8 mouse cellular contexts compared by ENCODE assay signal in genomic region chr4:46991959-46992316, GRCm38 (mm10). TPM values are rescaled to one million over a fixed set of nuclear protein-coding genes. Genes with fewer than 3 reads are reported as not detected.
DNase-seq lines count a peak whose midpoint lies in the region; ATAC-seq and TF ChIP-seq lines count a peak whose summit lies in the region.
"Had no signal": no experiment of that assay in that cellular context is flagged by ENCODE, and none has a peak within 500 bp of the region (broad histone marks: within the 10 kb centered on the region; RNA-seq: fewer than 3 reads in every experiment).

No protein-coding gene starts in this region.

- peak overlapping the region; percentile 71 for H3K4me2 ChIP-seq in lung, embryonic 15.5 days
- H3K4me2 ChIP-seq in forebrain, embryonic 12.5 days, result peak overlapping the region; percentile 97
- H3K4me2 ChIP-seq in limb, embryonic 11.5 days (ENCODE audit: low read depth, severe bottlenecking), result peak overlapping the region; percentile 83

- no peak overlapping the region for H3K9ac ChIP-seq in lung, embryonic 15.5 days
- H3K9ac ChIP-seq in forebrain, embryonic 12.5 days, result peak overlapping the region; percentile 51
- no peak overlapping the region for H3K9ac ChIP-seq in limb, embryonic 11.5 days (ENCODE audit: low read length)

- H3K27ac ChIP-seq in lung, embryonic 15.5 days, result no peak overlapping the region
- H3K27ac ChIP-seq in forebrain, embryonic 12.5 days, result peak overlapping the region; percentile 61; the same call in 1 of the 2 replicates
- no peak overlapping the region for H3K27ac ChIP-seq in limb, embryonic 11.5 days (replicated peaks; ENCODE audit: low read depth, low read length)
- H3K27ac ChIP-seq in small intestine, adult 2 months (ENCODE audit: insufficient read depth, low read depth, low read length), result no peak overlapping the region

- H3K27me3 ChIP-seq in lung, embryonic 15.5 days, result peaks cover 69% of the 10 kb centered on the region
- H3K27me3 ChIP-seq in forebrain, embryonic 12.5 days, result peaks cover 79% of the 10 kb centered on the region
- H3K27me3 ChIP-seq in limb, embryonic 11.5 days (ENCODE audit: control insufficient read depth, insufficient read depth, low read length), result peaks cover 54% of the 10 kb centered on the region
- H3K27me3 ChIP-seq in small intestine, adult 2 months (ENCODE audit: control insufficient read depth, insufficient read depth, low read length), result peaks cover 25% of the 10 kb centered on the region

- no peaks in the 10 kb centered on the region for H3K9me3 ChIP-seq in lung, embryonic 15.5 days
- no peaks in the 10 kb centered on the region for H3K9me3 ChIP-seq in forebrain, embryonic 12.5 days
- H3K9me3 ChIP-seq in limb, embryonic 11.5 days (ENCODE audit: control insufficient read depth, low read length), result no peaks in the 10 kb centered on the region

- TF ChIP-seq POLR2A in small intestine, adult 2 months (IDR thresholded peaks at IDR 0.05; ENCODE audit: low read depth, low read length), result no peak

- ATAC-seq in lung, embryonic 15.5 days (ENCODE audit: borderline replicate concordance, extremely low read depth, low FRiP score, low TSS enrichment), result no peak
- peak; percentile 21; the same call in 1 of the 2 replicates for ATAC-seq in forebrain, embryonic 12.5 days (ENCODE audit: low FRiP score)
- ATAC-seq in limb, embryonic 11.5 days (ENCODE audit: insufficient number of reproducible peaks, low FRiP score, low TSS enrichment, low read depth), result no peak

- peak overlapping the region; percentile 41 for H3K4me3 ChIP-seq in lung, embryonic 15.5 days
- H3K4me3 ChIP-seq in forebrain, embryonic 12.5 days (replicated peaks), result peak overlapping the region; percentile 61
- peak overlapping the region; percentile 37 for H3K4me3 ChIP-seq in limb, embryonic 11.5 days (ENCODE audit: low read depth, low read length)
- H3K4me3 ChIP-seq in small intestine, adult 2 months (ENCODE audit: low read depth, low read length), result peak overlapping the region; percentile 50; the same call in 1 of the 2 replicates

- H3K4me1 ChIP-seq in lung, embryonic 15.5 days, result peaks cover 9% of the 10 kb centered on the region; the same call in 1 of the 2 replicates
- peaks cover 29% of the 10 kb centered on the region for H3K4me1 ChIP-seq in forebrain, embryonic 12.5 days
- H3K4me1 ChIP-seq in limb, embryonic 11.5 days (ENCODE audit: control insufficient read depth, insufficient read depth, low read length), result no peaks in the 10 kb centered on the region
- 0 out of 2 replicates have a peak, but pooled peaks cover 1% of the 10 kb centered on the region for H3K4me1 ChIP-seq in small intestine, adult 2 months (ENCODE audit: control insufficient read depth, insufficient read depth, insufficient read length, low read length)

- no peaks in the 10 kb centered on the region for H3K36me3 ChIP-seq in lung, embryonic 15.5 days
- no peaks in the 10 kb centered on the region for H3K36me3 ChIP-seq in forebrain, embryonic 12.5 days (replicated peaks)
- H3K36me3 ChIP-seq in limb, embryonic 11.5 days (ENCODE audit: control insufficient read depth, insufficient read depth, low read length), result no peaks in the 10 kb centered on the region
- H3K36me3 ChIP-seq in small intestine, adult 2 months (ENCODE audit: control insufficient read depth, insufficient read depth, low read length), result no peaks in the 10 kb centered on the region

- under 1% methylated on average over 30 of the region's 31 CpGs for WGBS in lung, embryonic 15.5 days
- under 1% methylated on average over 31 of the region's 31 CpGs for WGBS in forebrain, embryonic 12.5 days
- under 1% methylated on average over 31 of the region's 31 CpGs for WGBS in limb, embryonic 11.5 days
- WGBS in small intestine, adult 2 months, result under 1% methylated on average over 31 of the region's 31 CpGs

- no peak for TF ChIP-seq CTCF in small intestine, adult 2 months (IDR thresholded peaks at IDR 0.05; ENCODE audit: extremely low read depth, insufficient read length, insufficient replicate concordance, low read depth, low read length)

- no peak for DNase-seq in lung, postnatal 4 days
- DNase-seq in limb, embryonic 11.5 days (ENCODE audit: low spot score), result no peak
- DNase-seq in left cerebral cortex, adult 9 months (ENCODE audit: low spot score in 2 of 2), result no peak
- no peak for DNase-seq in frontal cortex, adult 2 months (ENCODE audit: extremely low spot score in 1 of 2, low spot score in 1 of 2)
- DNase-seq: heart, postnatal 10 days had no signal

RNA-seq across cellular contexts. Expression of gene Gabbr2, which starts 0.3 kb away (rescaled TPM):
- polyA plus RNA-seq in lung, embryonic 15.5 days (2015; fragmentation: Nextera tagmentation; extraction: Ambion mirVana), result 0.04 TPM in 1 of 2 replicates, not detected in the other
- polyA plus RNA-seq in forebrain, embryonic 12.5 days (2016; fragmentation: Nextera tagmentation; extraction: Ambion mirVana), result 0.51 and 0.53 TPM in 2 replicates
- 0.10 and 0.20 TPM in 2 replicates for polyA plus RNA-seq in limb, embryonic 11.5 days (2014; fragmentation: Nextera tagmentation; extraction: Ambion mirVana)
- 0.06 and 0.74 TPM in 2 replicates for polyA plus RNA-seq in small intestine, adult 2 months (2012; rRNA removed)
- 95.3 and 104 TPM in 2 replicates for polyA plus RNA-seq in frontal cortex, adult 2 months (2012; rRNA removed)

Comparison
In these comparisons a context has a peak if more than half of its experiments do, and no peak if none do; other contexts are left out.
1. RNA of gene Gabbr2, which starts 0.3 kb away (polyA plus RNA-seq): 95.3 to 104 TPM in frontal cortex, adult 2 months; 0.06 to 0.74 TPM in small intestine, adult 2 months, 0.51 to 0.53 TPM in forebrain, embryonic 12.5 days, 0.10 to 0.20 TPM in limb, embryonic 11.5 days and 0.04 TPM in lung, embryonic 15.5 days; every median in the first group is over 10 times any median in the second.
2. Peak in every context shown above with its lines, with median percentiles within 50 percentile points of each other: H3K4me2 ChIP-seq and H3K4me3 ChIP-seq.